Mouse (Mus musculus): ENCODE measurements around the gene Gad2. TPM values are rescaled to one million over a fixed set of nuclear protein-coding genes. Genes with fewer than 3 reads are reported as not detected.
A peak's percentile ranks its signal among the peaks of the same experiment; 100 is the strongest.
"Not testable (repeated sequence)": the region's sequence is repeated elsewhere in the genome, so short reads cannot be mapped to it uniquely, and the experiment has no call there.

The Gad2 gene
- 0.11 and 0.45 TPM in 2 replicates for polyA plus RNA-seq (2015; fragmentation: Nextera tagmentation; extraction: Ambion mirVana)

GRCm38 (mm10) chr2:22621828-22622731 is at the start of gene Gad2:
Gad2 (plus strand) TSS chr2:22622205.
- WGBS = under 1% methylated on average over 52 of the region's 55 CpGs
- no peak within 1 kb of the TSS for H3K27ac ChIP-seq (replicated peaks)
- H3K36me3 ChIP-seq = no peaks in the 10 kb centered on the region
- peak within 1 kb of the TSS; percentile 55 for H3K4me3 ChIP-seq
- peaks cover 99% of the 10 kb centered on the region for H3K27me3 ChIP-seq (replicated peaks)
- peak within 1 kb of the TSS; percentile 87 for H3K4me2 ChIP-seq
- H3K4me1 ChIP-seq = peaks cover 29% of the 10 kb centered on the region
- no peaks in the 10 kb centered on the region for H3K9me3 ChIP-seq
- no peak within 1 kb of the TSS; the same call in 1 of the 2 replicates for H3K9ac ChIP-seq
- ATAC-seq (ENCODE audit: extremely low read depth, insufficient number of reproducible peaks, low FRiP score, low TSS enrichment) = no peak

GRCm38 (mm10) chr2:22587469-22588169 is 34.4 kb upstream of the Gad2 start:
- not testable (repeated sequence) for H3K4me1 ChIP-seq; H3K4me3 ChIP-seq; H3K4me2 ChIP-seq; H3K36me3 ChIP-seq; H3K9me3 ChIP-seq; H3K27me3 ChIP-seq (replicated peaks); H3K27ac ChIP-seq (replicated peaks); H3K9ac ChIP-seq
- peak; percentile 74 for ATAC-seq (ENCODE audit: extremely low read depth, insufficient number of reproducible peaks, low FRiP score, low TSS enrichment)
- 67% methylated on average over 14 of the region's 14 CpGs for WGBS

GRCm38 (mm10) chr2:22588170-22588541 is 33.8 kb upstream of the Gad2 start:
- not testable (repeated sequence) for H3K27ac ChIP-seq (replicated peaks); H3K4me1 ChIP-seq; H3K9me3 ChIP-seq; H3K9ac ChIP-seq; H3K4me3 ChIP-seq; H3K4me2 ChIP-seq; H3K27me3 ChIP-seq (replicated peaks); H3K36me3 ChIP-seq
- peak; percentile 22 for ATAC-seq (ENCODE audit: extremely low read depth, insufficient number of reproducible peaks, low FRiP score, low TSS enrichment)
- 82% methylated on average over 5 of the region's 5 CpGs for WGBS

GRCm38 (mm10) chr2:22588673-22589381 is 33.2 kb upstream of the Gad2 start:
- 57% methylated on average over 12 of the region's 12 CpGs for WGBS
- ATAC-seq (ENCODE audit: extremely low read depth, insufficient number of reproducible peaks, low FRiP score, low TSS enrichment) = peak; percentile 88
- H3K4me2 ChIP-seq; H3K27me3 ChIP-seq (replicated peaks); H3K9ac ChIP-seq; H3K4me3 ChIP-seq; H3K27ac ChIP-seq (replicated peaks); H3K9me3 ChIP-seq; H3K36me3 ChIP-seq; H3K4me1 ChIP-seq: not testable (repeated sequence)

- not testable (repeated sequence) for H3K4me2 ChIP-seq; H3K9me3 ChIP-seq; H3K27me3 ChIP-seq (replicated peaks); H3K27ac ChIP-seq (replicated peaks); H3K36me3 ChIP-seq; H3K9ac ChIP-seq; H3K4me1 ChIP-seq; H3K4me3 ChIP-seq
- ATAC-seq (ENCODE audit: extremely low read depth, insufficient number of reproducible peaks, low FRiP score, low TSS enrichment) = peak; percentile 84
- WGBS = 79% methylated on average over 16 of the region's 17 CpGs
Measured at GRCm38 (mm10) chr2:22589382-22590205, 32.4 kb upstream of the Gad2 start.

- no peak overlapping the region for H3K27ac ChIP-seq (replicated peaks)
- ATAC-seq (ENCODE audit: extremely low read depth, insufficient number of reproducible peaks, low FRiP score, low TSS enrichment) = no peak
- no peak overlapping the region for H3K4me3 ChIP-seq
- H3K9me3 ChIP-seq = no peaks in the 10 kb centered on the region
- no peak overlapping the region for H3K4me2 ChIP-seq
- H3K4me1 ChIP-seq = no peaks in the 10 kb centered on the region
- H3K27me3 ChIP-seq (replicated peaks) = no peaks in the 10 kb centered on the region
- no peaks in the 10 kb centered on the region for H3K36me3 ChIP-seq
- H3K9ac ChIP-seq = no peak overlapping the region
Measured at GRCm38 (mm10) chr2:22590206-22590490, 31.9 kb upstream of the Gad2 start.

GRCm38 (mm10) chr2:22617951-22618350 is 4.1 kb upstream of the Gad2 start:
- no peak overlapping the region for H3K4me2 ChIP-seq
- no peaks in the 10 kb centered on the region for H3K36me3 ChIP-seq
- H3K4me3 ChIP-seq = no peak overlapping the region
- H3K9ac ChIP-seq = no peak overlapping the region
- no peak for ATAC-seq (ENCODE audit: extremely low read depth, insufficient number of reproducible peaks, low FRiP score, low TSS enrichment)
- WGBS = 5% methylated on average over 9 of the region's 9 CpGs
- H3K4me1 ChIP-seq = peaks cover 17% of the 10 kb centered on the region
- H3K27ac ChIP-seq (replicated peaks) = no peak overlapping the region
- no peaks in the 10 kb centered on the region for H3K9me3 ChIP-seq
- H3K27me3 ChIP-seq (replicated peaks) = peaks cover 67% of the 10 kb centered on the region

- peaks cover 82% of the 10 kb centered on the region for H3K27me3 ChIP-seq (replicated peaks)
- H3K9me3 ChIP-seq = no peaks in the 10 kb centered on the region
- no peaks in the 10 kb centered on the region for H3K36me3 ChIP-seq
- H3K9ac ChIP-seq = no peak overlapping the region
- peaks cover 29% of the 10 kb centered on the region for H3K4me1 ChIP-seq
- H3K4me2 ChIP-seq = no peak overlapping the region
- 2% methylated on average over 12 of the region's 12 CpGs for WGBS
- no peak overlapping the region for H3K4me3 ChIP-seq
- ATAC-seq (ENCODE audit: extremely low read depth, insufficient number of reproducible peaks, low FRiP score, low TSS enrichment) = no peak
- H3K27ac ChIP-seq (replicated peaks) = no peak overlapping the region
Measured at GRCm38 (mm10) chr2:22619416-22619815, 2.6 kb upstream of the Gad2 start.

GRCm38 (mm10) chr2:22620030-22620429 is 2.0 kb upstream of the Gad2 start:
- Histone ChIP-seq H3K9ac (no peak overlapping the region), H3K27ac (replicated peaks) (no peak overlapping the region), H3K9me3 (no peaks in the 10 kb centered on the region), H3K27me3 (replicated peaks) (peaks cover 88% of the 10 kb centered on the region), H3K4me3 (no peak overlapping the region), H3K4me2 (no peak overlapping the region), H3K36me3 (no peaks in the 10 kb centered on the region), H3K4me1 (peaks cover 29% of the 10 kb centered on the region)
- 2% methylated on average over 6 of the region's 6 CpGs for WGBS
- ATAC-seq (ENCODE audit: extremely low read depth, insufficient number of reproducible peaks, low FRiP score, low TSS enrichment) = no peak

GRCm38 (mm10) chr2:22620534-22620933 is 1.5 kb upstream of the Gad2 start:
- Histone ChIP-seq H3K9me3 (no peaks in the 10 kb centered on the region), H3K27me3 (replicated peaks) (peaks cover 93% of the 10 kb centered on the region), H3K4me2 (no peak overlapping the region), H3K4me1 (peaks cover 29% of the 10 kb centered on the region), H3K27ac (replicated peaks) (no peak overlapping the region), H3K4me3 (no peak overlapping the region), H3K9ac (no peak overlapping the region), H3K36me3 (no peaks in the 10 kb centered on the region)
- WGBS = 12% methylated on average over 7 of the region's 7 CpGs
- no peak for ATAC-seq (ENCODE audit: extremely low read depth, insufficient number of reproducible peaks, low FRiP score, low TSS enrichment)
